Mouse (Mus musculus) small intestine, adult 2 months (tissue): Measurements from ENCODE around the gene Cenpf. TPM values are rescaled to one million over a fixed set of nuclear protein-coding genes. Genes with fewer than 3 reads are reported as not detected.

ENCODE experiments used
- H3K27ac ChIP-seq: fragments of 200-500 bp; 2 replicates; pipeline ENCODE4 v1.5.1; 2012; ENCODE audit warnings: low read depth, low read length, control low read depth, inconsistent platforms; ENCODE audit not compliant: insufficient read depth
- H3K27me3 ChIP-seq: fragments of 200-500 bp; 2 replicates; pipeline ENCODE4 v1.6.1; 2012; ENCODE audit warnings: mild to moderate bottlenecking, moderate library complexity, low read length, inconsistent platforms; ENCODE audit not compliant: control insufficient read depth, insufficient read depth
- H3K36me3 ChIP-seq: fragments of 200-500 bp; 2 replicates; pipeline ENCODE4 v1.6.1; 2012; ENCODE audit warnings: mild to moderate bottlenecking, low read length, control low read depth, inconsistent platforms; ENCODE audit not compliant: control insufficient read depth, insufficient read depth
- H3K4me1 ChIP-seq: fragments of 200-500 bp; 2 replicates; pipeline ENCODE4 v1.6.1; 2012; ENCODE audit warnings: low read length, inconsistent platforms, mixed read lengths; ENCODE audit not compliant: control insufficient read depth, insufficient read depth, insufficient read length
- H3K4me3 ChIP-seq: fragments of 200-500 bp; 2 replicates; pipeline ENCODE4 v1.5.1; 2012; ENCODE audit warnings: low read depth, mild to moderate bottlenecking, control low read depth, inconsistent platforms, low read length, moderate library complexity
- CTCF ChIP-seq: fragments of 200-500 bp; IDR thresholded peaks from 2 replicates; pipeline ENCODE4 v1.5.1; 2012; ENCODE audit warnings: low read depth, mild to moderate bottlenecking, control low read depth, inconsistent platforms, low read length, moderate library complexity, mixed read lengths; ENCODE audit not compliant: insufficient replicate concordance, insufficient read length; ENCODE audit errors: extremely low read depth
- POLR2A ChIP-seq: fragments of 200-500 bp; IDR thresholded peaks from 2 replicates; pipeline ENCODE4 v1.6.1; 2012; ENCODE audit warnings: low read depth, mild to moderate bottlenecking, control low read depth, inconsistent platforms, low read length, moderate library complexity
- whole genome bisulfite sequencing: fragments of 180-500 bp; shearing (Covaris S2); methylation state at CpG from one replicate; pipeline ENCODE4 v1.1.7; 2018; 5-methylcytosine and 5-hydroxymethylcytosine counted together
- polyA plus RNA-seq: library from polyadenylated mRNA; depleted of rRNA; stranded (reverse); fragments of >200 nt; gene quantifications from 2 replicates; pipeline ENCODE4 v1.2.3, GENCODE M21; 2012; rRNA removed

Cenpf gene
- 0.66 and 1.1 TPM in 2 replicates for polyA plus RNA-seq

DNA sequence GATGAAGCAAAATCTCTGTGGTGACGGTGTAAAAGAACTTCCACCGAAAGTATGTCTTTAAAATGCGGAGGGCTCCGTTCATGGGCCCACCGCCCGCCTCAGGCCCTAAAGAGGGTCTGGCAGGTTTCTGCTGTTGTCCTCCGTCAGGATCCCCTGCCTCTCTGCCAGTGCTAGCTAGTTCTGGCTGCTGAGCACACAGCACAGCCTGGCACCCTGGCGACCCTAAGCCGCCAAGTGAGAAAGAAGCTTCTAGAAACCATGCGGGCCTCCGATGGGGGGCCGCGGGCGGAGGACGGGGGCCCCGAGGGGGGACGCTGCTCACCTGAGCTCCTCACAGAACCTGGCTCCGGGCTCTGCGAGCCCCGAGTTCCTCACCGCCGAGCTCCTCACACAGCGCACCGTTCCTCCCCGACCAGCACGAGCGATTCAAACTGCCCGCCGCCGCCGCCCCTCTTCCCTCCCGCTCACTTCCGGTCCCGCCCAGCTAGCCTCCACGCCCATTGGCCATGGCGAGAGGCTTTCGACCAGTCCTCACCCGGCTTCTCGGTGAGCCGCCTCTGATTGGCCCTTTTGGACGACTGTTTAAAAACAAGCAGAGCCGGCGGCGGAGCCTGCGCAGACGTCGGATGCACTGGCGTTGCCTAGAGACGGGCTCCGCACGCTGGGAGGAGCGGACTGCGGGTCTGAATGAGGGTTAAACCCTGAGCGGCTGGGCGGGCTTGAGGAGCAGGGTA is at the start of gene Cenpf:
Gene Cenpf (minus strand): TSS at position 433 of the 734 bp plus-strand sequence.
- no peak for TF ChIP-seq CTCF
- TF ChIP-seq POLR2A: 0 out of 2 replicates have a peak, but pooled peaks have one; percentile 10
- Histone ChIP-seq H3K36me3 (peaks cover 6% of the 10 kb centered on the region), H3K27me3 (no peaks in the 10 kb centered on the region), H3K27ac (no peak within 1 kb of the TSS), H3K4me1 (peaks cover 2% of the 10 kb centered on the region; the same call in 1 of the 2 replicates), H3K4me3 (peak within 1 kb of the TSS; percentile 77)
- WGBS: 2% methylated on average over 55 of the region's 55 CpGs

DNA sequence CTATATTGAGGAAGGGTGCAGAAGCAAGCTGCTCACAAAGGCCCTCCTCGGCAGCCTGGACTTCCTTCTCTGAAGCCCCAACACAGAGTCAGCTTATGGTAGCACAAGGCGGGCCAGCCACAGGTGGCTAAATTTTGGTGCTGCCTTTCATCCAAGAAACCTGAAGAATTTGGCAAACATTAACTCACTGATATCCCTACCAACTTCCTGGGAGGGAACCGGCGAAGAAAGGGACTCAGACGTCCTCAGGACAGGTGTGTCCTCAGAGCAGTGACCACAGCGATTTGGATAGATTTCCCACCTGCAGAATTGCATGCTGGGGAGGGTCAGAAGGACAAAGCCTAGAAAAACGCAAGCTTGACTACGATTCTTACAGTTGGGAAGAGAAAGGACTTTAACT is 44.3 kb upstream of the Cenpf start:
- Histone ChIP-seq H3K4me1 (no peaks in the 10 kb centered on the region), H3K4me3 (no peak overlapping the region), H3K27ac (no peak overlapping the region), H3K36me3 (no peaks in the 10 kb centered on the region), H3K27me3 (peaks cover 7% of the 10 kb centered on the region)
- WGBS: 27% methylated on average over 8 of the region's 8 CpGs
- TF ChIP-seq CTCF (no peak), POLR2A (no peak)

DNA sequence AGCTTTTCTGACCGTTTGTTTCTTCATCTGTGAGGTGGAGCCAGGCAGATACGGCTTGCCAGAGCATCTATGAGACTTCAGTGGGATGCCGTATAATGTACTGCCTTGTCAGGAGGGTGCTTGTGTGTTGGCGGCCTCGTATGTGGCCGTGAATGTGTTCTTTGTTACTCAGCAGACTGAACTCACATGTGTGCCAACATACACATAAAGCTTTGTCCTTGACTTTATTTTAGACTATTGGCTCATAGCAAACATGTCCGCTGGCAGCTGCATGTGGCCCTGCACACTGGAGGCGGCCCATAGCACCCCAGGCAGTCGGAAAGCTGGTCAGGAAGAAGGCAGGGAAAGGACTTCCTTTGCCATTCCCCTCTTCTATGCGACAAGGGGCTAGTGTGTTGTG is 43.8 kb upstream of the Cenpf start:
- Histone ChIP-seq H3K27me3 (peaks cover 7% of the 10 kb centered on the region), H3K27ac (no peak overlapping the region), H3K4me3 (no peak overlapping the region), H3K4me1 (no peaks in the 10 kb centered on the region), H3K36me3 (no peaks in the 10 kb centered on the region)
- WGBS: 72% methylated on average over 10 of the region's 10 CpGs
- TF ChIP-seq POLR2A (no peak), CTCF (no peak)

DNA sequence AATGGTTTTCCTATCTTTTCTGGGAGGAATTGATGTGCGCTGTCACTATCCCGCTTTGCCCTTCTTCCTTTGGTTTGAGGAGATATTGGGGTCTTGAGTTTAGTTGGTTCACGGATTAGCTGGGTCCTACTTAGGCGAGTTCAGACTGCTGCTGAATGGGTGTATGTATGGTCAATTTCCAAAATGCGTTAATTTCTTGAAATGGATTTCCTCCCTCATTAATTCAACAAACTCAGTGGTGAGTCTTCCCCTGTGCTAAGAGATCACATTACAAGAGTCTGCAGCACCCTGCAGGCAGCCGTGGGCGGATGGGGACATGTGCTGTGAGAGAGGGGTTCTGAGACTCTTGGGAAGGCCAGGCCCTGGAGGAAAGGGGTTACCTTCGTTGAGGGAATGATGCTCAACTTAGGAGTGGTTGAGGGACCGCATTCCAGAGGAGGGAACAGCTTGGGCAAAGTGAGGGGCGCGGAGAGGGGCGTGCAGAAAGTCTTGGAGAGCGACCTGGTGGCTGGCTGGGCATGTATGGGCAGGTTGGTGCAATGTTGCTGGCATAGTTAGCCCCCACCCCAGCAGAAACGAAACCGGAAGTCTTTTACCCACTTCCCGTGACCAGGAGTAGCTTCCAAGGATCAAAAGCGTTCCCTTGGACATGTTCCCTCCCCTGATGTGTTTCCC is 41.4 kb upstream of the Cenpf start:
- H3K4me3 ChIP-seq: peak overlapping the region; percentile 37
- no peaks in the 10 kb centered on the region for H3K36me3 ChIP-seq
- WGBS: 41% methylated on average over 17 of the region's 17 CpGs
- H3K27ac ChIP-seq: no peak overlapping the region
- H3K27me3 ChIP-seq: peaks cover 7% of the 10 kb centered on the region
- no peak for TF ChIP-seq POLR2A
- TF ChIP-seq CTCF: no peak
- H3K4me1 ChIP-seq: no peaks in the 10 kb centered on the region

DNA sequence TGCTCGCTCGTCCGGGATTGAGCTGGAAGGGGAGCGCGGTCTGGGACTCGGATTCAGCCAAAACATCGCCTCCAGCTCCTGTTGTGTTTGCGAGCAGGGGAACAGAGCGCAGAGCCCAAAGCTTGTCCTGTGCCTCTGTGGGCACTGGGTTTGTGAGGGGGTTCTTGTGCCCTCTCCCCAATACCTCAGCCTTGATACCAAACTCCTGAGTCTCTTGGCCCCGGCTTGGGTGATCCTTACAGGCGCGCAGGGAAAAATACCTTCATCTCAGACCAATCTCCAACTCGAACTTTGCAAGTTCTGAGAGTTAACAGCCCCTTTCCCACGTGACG is 40.9 kb upstream of the Cenpf start:
- Histone ChIP-seq H3K4me1 (no peaks in the 10 kb centered on the region), H3K27ac (peak overlapping the region; percentile 27)
- TF ChIP-seq POLR2A (no peak), CTCF (no peak)

DNA sequence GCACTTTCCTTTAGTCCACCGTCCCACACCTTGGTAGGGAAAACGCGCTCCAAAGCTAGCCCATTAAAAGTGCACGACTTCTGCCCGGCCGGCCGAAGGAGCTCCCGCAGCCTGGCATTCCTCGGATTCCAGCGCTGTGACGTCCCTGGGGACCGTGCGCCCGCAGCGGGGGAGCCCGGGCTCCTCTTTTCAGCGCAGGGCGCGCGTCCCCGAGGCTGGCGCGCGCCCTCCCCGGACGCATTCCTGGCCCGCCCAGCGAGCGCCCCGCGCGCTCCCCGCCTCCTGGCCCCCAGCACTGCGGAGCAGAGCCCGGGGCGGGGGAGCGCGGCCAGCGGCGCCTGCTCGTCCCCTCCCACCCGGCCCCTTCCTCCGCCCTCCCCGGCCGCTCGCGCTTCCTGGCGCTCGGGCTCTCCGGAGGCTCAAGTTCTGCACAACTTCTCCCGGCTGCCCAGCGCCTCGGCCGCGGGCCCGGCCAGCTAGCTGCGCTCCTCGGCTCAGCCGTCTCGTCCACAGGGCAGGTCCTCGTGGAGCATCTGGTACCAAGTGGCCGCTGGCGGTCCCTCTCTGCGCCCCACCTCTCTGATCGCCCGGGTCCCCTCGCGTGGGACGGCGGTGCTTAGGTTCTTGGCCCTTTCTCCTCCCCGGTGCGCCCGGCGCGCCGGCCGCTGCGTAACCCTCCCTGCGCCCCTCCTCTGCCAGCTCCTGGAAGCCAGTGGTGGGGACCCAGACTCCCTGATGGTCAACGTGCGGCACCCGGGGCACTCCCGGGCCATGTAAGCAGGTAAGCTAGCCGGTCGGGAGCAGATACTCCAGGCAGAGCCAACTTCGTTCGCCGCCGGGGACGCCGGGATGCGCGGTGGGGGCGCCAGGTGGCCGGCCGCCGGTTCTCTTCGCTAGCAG is 40.2 kb upstream of the Cenpf start, which contains the start of gene Ptpn14:
Gene Ptpn14 (plus strand): TSS at position 385 of the 900 bp plus-strand sequence.
- no peaks in the 10 kb centered on the region for H3K4me1 ChIP-seq
- peaks cover 7% of the 10 kb centered on the region for H3K27me3 ChIP-seq
- TF ChIP-seq CTCF: no peak
- no peaks in the 10 kb centered on the region for H3K36me3 ChIP-seq
- H3K4me3 ChIP-seq: peak within 1 kb of the TSS; percentile 66
- H3K27ac ChIP-seq: peak within 1 kb of the TSS; percentile 95
- WGBS: under 1% methylated on average over 97 of the region's 98 CpGs

More for the DNA sequence above, 40.9 kb upstream of the Cenpf start:
- Histone ChIP-seq H3K36me3 (no peaks in the 10 kb centered on the region), H3K4me3 (peak overlapping the region; percentile 66), H3K27me3 (peaks cover 7% of the 10 kb centered on the region)
- WGBS: 5% methylated on average over 15 of the region's 15 CpGs
